Mouse (Mus musculus): Measurements from ENCODE around the gene Ddx58.

- TF ChIP-seq CTCF (IDR thresholded peaks at IDR 0.05; ENCODE audit: extremely low read depth, insufficient read depth, low read length) (no peak), POLR2A (IDR thresholded peaks at IDR 0.05; ENCODE audit: extremely low read depth, insufficient read depth, low read length) (no peak)
Observed at GRCm38 (mm10) chr4:40174321-40174720, 65.3 kb downstream of the Ddx58 start.

Data from cortical plate, adult 2 months (tissue).